Mouse (Mus musculus) Patski (cell line): ENCODE measurements around the gene Spaca1. TPM values are rescaled to one million over a fixed set of nuclear protein-coding genes. Genes with fewer than 3 reads are reported as not detected.
"Not testable (repeated sequence)": the region's sequence is repeated elsewhere in the genome, so short reads cannot be mapped to it uniquely, and the experiment has no call there.

Source experiments
- ATAC-seq: fragments of 100-300 bp; one replicate; pipeline ENCODE4 v1.8.0; 2021
- CTCF ChIA-PET: fragments of 350-600 bp; sonication (Branson Sonifier 250); formaldehyde crosslinking; loops from one replicate; lab custom pipeline; 2022; ENCODE audit warnings: inconsistent platforms; lab: Charles Lee
- POLR2A ChIA-PET: fragments of 350-600 bp; sonication (Branson Sonifier 250); formaldehyde crosslinking; loops from one replicate; lab custom pipeline; 2022; ENCODE audit warnings: antibody characterized with exemption, inconsistent platforms; lab: Charles Lee
- DNase-seq: peaks from one replicate; pipeline ENCODE4 v3.0.0-alpha.2; 2011; ENCODE audit warnings: low read depth, low spot score
- H3K27me3 ChIP-seq: fragments of 371-371 bp; one replicate; pipeline ENCODE4 v1.5.1; 2021
- CTCF ChIP-seq: fragments of 100-300 bp; IDR thresholded peaks from one replicate; pipeline ENCODE4 v1.5.1; 2021
- in situ Hi-C: fragments of 300-500 bp; cut with MboI; formaldehyde crosslinking; loops from 3 replicates; pipeline ENCODE4 v1.11.1; 2018; ENCODE audit warnings: low pct_unique_long_range_greater_than_20kb, mixed read lengths
- polyA plus RNA-seq: library from polyadenylated mRNA; unstranded; gene quantifications from one replicate; pipeline ENCODE4 v1.2.3, GENCODE M21; 2021

Spaca1 gene
- not detected for polyA plus RNA-seq

DNA sequence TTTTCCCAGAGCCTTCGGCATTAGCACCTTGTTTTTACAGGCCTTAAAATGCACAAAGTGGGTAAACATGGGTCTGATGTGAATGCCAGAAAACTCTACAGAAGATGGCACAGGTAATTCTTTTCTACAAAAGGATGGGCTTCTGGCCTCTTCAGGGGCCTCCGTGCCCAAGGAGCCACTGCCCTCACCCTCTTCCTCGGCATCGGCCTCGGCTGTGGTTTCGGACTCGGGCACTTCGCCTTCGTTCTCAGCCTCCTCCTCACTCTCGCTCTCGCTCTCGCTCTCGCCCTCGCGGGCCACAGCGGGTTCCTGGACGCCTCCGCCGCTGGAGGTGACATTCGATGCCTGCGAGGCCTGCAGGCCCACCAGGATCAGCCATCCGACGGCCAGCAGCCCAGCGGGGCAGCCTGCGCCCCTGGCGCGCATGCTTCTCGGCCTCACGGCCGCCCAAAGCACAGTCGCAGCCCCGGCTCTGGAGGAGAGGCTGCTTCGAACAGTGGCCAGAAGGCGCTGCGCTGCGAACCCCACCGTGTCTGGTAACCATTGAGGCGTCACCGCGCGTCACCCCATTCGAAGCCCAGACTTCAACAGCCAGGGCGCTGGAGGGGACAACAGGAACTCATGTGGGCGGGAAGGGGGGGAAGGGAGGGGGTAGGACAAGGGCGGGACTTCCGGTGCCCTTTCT, at the start of gene Spaca1:
TSS of gene Spaca1 (minus strand) at position 621 of the 685 bp plus-strand sequence.
- ChIA-PET POLR2A (no interaction called here), CTCF (no interaction called here)
- no peak for ATAC-seq
- in situ Hi-C loops: no loop called here
- DNase-seq: no peak
- no peaks in the 10 kb centered on the region for H3K27me3 ChIP-seq
- no peak for TF ChIP-seq CTCF

DNA sequence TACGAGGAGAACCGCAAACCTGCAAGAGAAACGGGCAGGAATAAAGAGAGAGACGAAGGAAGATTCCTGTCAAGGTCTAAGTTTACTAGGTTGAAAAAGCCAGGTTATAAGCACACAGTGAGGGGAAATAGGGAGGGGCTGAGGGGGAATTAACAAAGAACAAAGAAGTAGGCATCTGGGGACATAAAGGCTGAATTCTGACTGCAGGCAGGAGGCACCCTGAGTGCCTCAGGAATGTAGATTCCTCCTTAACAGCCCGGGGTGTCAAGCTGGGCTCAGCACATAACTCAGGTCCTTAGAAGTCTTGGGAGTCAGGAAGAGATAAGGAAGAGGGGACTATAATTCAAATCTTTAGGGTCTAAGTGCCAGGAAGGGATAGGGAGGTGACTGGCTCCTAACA, 37.3 kb upstream of the Spaca1 start:
- ATAC-seq, POLR2A ChIA-PET, H3K27me3 ChIP-seq, DNase-seq, in situ Hi-C loops, CTCF ChIA-PET: not testable (repeated sequence)

DNA sequence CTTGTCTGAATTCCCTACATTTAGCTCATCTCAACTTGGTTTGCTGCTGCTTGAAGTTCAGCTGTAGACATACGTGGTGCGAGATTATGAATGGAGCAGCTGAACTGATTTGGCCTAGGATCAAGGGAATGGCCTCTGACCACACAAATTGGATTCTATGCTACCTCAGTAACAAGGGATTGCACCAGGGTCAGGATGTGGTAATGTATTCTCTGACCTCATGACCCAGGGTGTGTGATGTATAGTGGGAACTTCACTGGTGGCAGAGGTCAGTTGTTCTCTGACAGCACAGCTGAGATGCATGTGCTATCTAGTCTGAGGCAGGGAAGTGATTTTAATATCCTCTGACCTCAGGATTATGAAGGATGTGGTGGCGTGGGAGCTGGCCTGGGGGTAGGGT, 31.1 kb upstream of the Spaca1 start:
- DNase-seq (no peak), ATAC-seq (no peak)
- in situ Hi-C loops: no loop called here
- TF ChIP-seq CTCF: no peak
- ChIA-PET POLR2A (no interaction called here), CTCF (no interaction called here)
- no peaks in the 10 kb centered on the region for H3K27me3 ChIP-seq

DNA sequence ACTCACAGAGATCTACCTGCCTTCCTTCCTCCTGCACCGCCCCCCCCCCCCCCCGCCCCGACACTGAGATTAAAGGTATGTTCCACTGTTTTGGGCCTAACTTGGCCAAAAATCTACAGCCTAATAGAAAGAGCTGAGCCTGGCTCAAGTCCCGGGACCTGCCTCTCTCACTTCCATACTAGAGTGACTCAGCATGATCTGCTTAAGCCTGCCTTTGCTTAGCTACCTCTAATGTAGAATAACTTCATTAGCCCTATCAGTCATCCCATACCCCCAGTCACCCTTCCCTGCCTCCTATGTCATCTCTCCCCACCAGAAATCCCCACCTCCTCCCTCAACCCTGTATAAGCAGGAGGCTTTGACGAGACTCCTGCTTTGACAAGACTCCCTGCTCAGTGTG, 19.0 kb upstream of the Spaca1 start:
- POLR2A ChIA-PET: no interaction called here
- ATAC-seq (no peak), DNase-seq (no peak)
- CTCF ChIA-PET: no interaction called here
- in situ Hi-C loops: no loop called here
- TF ChIP-seq CTCF: no peak
- no peaks in the 10 kb centered on the region for H3K27me3 ChIP-seq

DNA sequence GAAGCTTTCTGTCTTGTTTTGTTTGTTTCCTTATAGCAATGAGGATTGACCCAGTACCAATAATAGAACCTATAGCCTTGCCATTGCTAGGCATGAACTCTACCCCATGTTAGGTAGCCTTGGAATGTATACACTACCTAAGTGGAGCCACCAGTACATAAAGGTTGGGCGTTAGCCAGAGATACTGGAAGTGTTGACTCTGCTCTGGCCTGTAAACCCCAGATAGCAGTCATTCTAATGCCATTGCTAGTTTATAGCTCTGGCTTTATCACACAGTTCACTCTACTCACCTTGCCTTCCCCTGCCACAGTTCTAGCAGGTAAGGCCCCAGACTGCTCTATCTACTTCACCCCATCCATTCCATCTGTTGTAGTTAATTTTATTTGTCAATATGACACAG, 8.3 kb upstream of the Spaca1 start:
- DNase-seq: no peak
- CTCF ChIA-PET: no interaction called here
- ATAC-seq: no peak
- H3K27me3 ChIP-seq: no peaks in the 10 kb centered on the region
- TF ChIP-seq CTCF: no peak
- in situ Hi-C loops: no loop called here
- POLR2A ChIA-PET: no interaction called here

DNA sequence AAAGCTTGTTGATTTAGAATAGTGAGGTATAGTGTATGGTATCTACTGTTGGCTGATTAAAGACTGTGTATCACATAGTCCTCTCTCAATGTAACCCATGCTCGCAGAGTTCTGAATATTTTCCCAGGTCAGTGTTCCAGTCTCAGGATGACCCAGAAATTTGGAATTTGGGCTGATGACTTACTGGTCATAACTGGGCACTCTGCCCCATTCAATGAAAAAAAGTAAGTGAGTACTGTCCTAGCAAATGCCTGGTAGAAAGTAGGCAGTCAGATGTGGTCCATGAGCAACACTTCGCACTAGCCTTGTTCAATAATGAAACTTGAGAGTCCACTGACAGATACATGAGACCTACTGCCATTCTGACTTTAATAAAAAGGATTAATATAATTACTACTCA, 23.2 kb downstream of the Spaca1 start:
- ATAC-seq (no peak), DNase-seq (no peak)
- peaks cover 3% of the 10 kb centered on the region for H3K27me3 ChIP-seq
- in situ Hi-C loops: no loop called here
- CTCF ChIA-PET: no interaction called here
- TF ChIP-seq CTCF: no peak
- POLR2A ChIA-PET: no interaction called here

DNA sequence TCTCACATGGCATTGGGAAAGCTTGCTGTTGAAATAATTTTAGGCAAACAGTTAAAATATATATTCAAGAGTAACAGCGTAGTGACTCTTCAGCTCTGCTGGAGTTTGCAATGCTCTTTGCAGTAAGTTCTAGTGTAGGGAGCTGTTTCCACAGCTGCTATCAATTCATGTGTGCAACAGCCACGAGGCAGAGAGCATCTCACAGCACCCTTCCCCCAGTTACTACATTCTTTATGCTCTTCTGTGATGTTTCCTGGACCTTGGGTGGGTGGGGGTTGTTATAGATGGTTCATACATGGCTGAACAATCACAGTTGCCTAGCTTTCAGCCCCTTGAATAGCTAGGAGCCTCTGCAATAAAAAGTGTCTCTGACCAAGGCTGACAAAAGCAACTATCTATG, 28.5 kb downstream of the Spaca1 start:
- TF ChIP-seq CTCF: no peak
- ATAC-seq (no peak), DNase-seq (no peak)
- in situ Hi-C loops: no loop called here
- peaks cover 3% of the 10 kb centered on the region for H3K27me3 ChIP-seq
- POLR2A ChIA-PET: no interaction called here
- CTCF ChIA-PET: no interaction called here

DNA sequence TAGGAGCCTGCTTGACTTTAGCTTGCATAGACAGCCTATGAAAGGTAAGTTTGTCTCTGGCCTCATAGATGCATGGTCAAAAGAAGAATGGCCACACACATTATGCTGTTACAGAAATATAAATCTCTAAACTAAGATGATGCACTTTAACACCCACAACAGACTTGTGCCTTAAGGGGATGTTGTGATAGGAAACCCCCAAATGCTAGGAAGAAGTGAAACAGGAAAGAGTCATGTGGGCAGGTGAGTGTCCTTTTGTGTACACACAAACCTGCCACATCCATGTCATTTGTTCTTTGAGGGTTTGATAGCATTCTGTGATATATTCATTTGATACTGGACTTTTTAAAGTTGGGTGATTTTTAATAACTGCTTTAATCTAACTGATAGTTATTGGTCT, 53.6 kb downstream of the Spaca1 start:
- TF ChIP-seq CTCF: no peak
- POLR2A ChIA-PET: interaction anchor here (0.5 kb wide), 1 partner anchor 230 kb away, joined by 3 read pairs; no protein-coding TSS in a partner anchor
- ATAC-seq (no peak), DNase-seq (no peak)
- CTCF ChIA-PET: no interaction called here
- in situ Hi-C loops: no loop called here
- peaks cover 5% of the 10 kb centered on the region for H3K27me3 ChIP-seq

DNA sequence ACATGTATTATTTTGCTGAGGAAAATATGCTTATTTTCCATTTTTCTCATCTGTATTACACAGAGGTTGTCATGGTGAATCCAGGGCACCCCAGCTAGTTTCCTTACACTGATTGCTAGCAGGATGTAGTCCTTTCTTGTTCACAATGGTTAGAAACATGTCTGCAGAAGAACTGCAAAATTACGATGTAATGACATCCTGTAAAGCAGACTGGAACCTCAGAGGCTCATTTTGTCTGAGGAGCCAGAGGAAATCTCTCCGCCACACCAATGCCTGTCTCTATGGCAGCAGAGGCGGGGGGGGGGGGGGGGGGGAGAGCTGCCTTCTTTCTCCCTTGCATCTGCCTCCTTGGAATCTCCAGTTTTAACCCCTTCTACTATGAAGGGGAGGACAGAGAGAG, 57.3 kb downstream of the Spaca1 start:
- POLR2A ChIA-PET: no interaction called here
- no peak for DNase-seq
- CTCF ChIA-PET: no interaction called here
- TF ChIP-seq CTCF: no peak
- no peak for ATAC-seq
- no peaks in the 10 kb centered on the region for H3K27me3 ChIP-seq
- in situ Hi-C loops: no loop called here

DNA sequence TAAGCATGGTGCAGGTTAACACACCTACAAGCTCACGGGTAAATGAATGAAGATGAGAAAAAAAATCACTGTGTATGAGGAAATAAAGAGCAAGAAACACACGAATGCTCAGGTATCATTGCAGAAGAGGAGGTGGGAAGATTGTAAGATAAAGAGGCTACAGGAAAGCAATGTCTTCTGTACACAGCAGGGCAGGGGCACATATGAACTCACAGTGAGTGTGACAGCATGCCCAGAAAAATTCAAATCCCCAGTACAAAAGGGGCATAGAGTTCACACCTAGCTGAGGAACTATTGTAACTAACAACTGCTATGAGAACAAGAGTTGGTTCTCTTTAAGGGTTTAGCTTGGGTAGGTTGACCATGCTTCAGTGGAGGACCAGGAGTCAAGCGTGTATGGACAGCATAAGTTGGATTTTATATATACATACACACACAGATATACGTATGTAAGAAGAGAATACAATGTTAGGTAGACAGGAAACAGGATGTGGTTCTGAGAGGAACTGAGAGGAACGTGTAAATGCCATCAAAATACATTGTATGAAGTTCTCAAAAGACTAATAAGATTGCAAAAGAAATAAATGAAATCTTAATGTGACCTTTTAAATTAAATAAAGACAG, 61.4 kb downstream of the Spaca1 start:
- CTCF ChIA-PET: no interaction called here

More for the DNA sequence above, 61.4 kb downstream of the Spaca1 start:
- DNase-seq (no peak), ATAC-seq (no peak)
- POLR2A ChIA-PET: no interaction called here
- TF ChIP-seq CTCF: no peak
- peaks cover 4% of the 10 kb centered on the region for H3K27me3 ChIP-seq
- in situ Hi-C loops: no loop called here

Other genes starting within 250 kb of the Spaca1 start
- not detected for gene Cnr1, start 125.6 kb downstream of the Spaca1 start, polyA plus RNA-seq